Mouse (Mus musculus) stomach, embryonic 16.5 days (tissue): Measurements from ENCODE around the gene Abtb1. TPM values are rescaled to one million over a fixed set of nuclear protein-coding genes. Genes with fewer than 3 reads are reported as not detected.

Experiments
- ATAC-seq: fragments of 200-750 bp; cut with Nextera tagmentation; 2 replicates; pipeline ENCODE4 v1.8.0; 2017; ENCODE audit warnings: moderate number of reproducible peaks, moderate TSS enrichment; ENCODE audit not compliant: insufficient read depth, low FRiP score
- H3K27ac ChIP-seq: fragments of 300-500 bp; sonication (generic); 2 replicates; pipeline ENCODE4 v1.5.1; 2014; ENCODE audit warnings: low read length
- H3K27me3 ChIP-seq: fragments of 300-500 bp; sonication (generic); 2 replicates; pipeline ENCODE4 v1.6.1; 2014; ENCODE audit warnings: low read length, control low read depth, mixed read lengths; ENCODE audit not compliant: control insufficient read depth, insufficient read depth
- H3K36me3 ChIP-seq: fragments of 300-500 bp; sonication (generic); 2 replicates; pipeline ENCODE4 v1.6.1; 2014; ENCODE audit warnings: low read length; ENCODE audit not compliant: control insufficient read depth, insufficient read depth
- H3K4me1 ChIP-seq: fragments of 300-500 bp; sonication (generic); 2 replicates; pipeline ENCODE4 v1.6.1; 2014; ENCODE audit warnings: low read length, control low read depth, mixed read lengths; ENCODE audit not compliant: control insufficient read depth, insufficient read depth
- H3K4me2 ChIP-seq: fragments of 300-500 bp; sonication (generic); 2 replicates; pipeline ENCODE4 v1.6.1; 2014; ENCODE audit warnings: low read depth, low read length, mixed read lengths
- H3K4me3 ChIP-seq: fragments of 300-500 bp; sonication (generic); replicated peaks from 2 replicates; pipeline ENCODE4 v1.5.1; 2014; ENCODE audit warnings: mild to moderate bottlenecking, low read length
- H3K9ac ChIP-seq: fragments of 300-500 bp; sonication (generic); 2 replicates; pipeline ENCODE4 v1.6.1; 2014; ENCODE audit warnings: low read length
- H3K9me3 ChIP-seq: fragments of 300-500 bp; sonication (generic); replicated peaks from 2 replicates; pipeline ENCODE4 v1.6.1; 2016; ENCODE audit warnings: low read length, control low read depth; ENCODE audit not compliant: control insufficient read depth
- WGBS: fragments of 180-500 bp; shearing (Covaris S2); extraction: QIAGEN DNeasy Blood & Tissue Kit; methylation state at CpG from one replicate; pipeline ENCODE4 v1.1.7; 2014; 5-methylcytosine and 5-hydroxymethylcytosine counted together
- polyA plus RNA-seq: library from polyadenylated mRNA; unstranded; fragments of >200 nt; fragmentation: Nextera tagmentation; extraction: Ambion mirVana; gene quantifications from 2 replicates; pipeline ENCODE4 v1.2.1, GENCODE M21; 2015

The Abtb1 gene
- 31.2 and 36.1 TPM in 2 replicates for polyA plus RNA-seq

DNA sequence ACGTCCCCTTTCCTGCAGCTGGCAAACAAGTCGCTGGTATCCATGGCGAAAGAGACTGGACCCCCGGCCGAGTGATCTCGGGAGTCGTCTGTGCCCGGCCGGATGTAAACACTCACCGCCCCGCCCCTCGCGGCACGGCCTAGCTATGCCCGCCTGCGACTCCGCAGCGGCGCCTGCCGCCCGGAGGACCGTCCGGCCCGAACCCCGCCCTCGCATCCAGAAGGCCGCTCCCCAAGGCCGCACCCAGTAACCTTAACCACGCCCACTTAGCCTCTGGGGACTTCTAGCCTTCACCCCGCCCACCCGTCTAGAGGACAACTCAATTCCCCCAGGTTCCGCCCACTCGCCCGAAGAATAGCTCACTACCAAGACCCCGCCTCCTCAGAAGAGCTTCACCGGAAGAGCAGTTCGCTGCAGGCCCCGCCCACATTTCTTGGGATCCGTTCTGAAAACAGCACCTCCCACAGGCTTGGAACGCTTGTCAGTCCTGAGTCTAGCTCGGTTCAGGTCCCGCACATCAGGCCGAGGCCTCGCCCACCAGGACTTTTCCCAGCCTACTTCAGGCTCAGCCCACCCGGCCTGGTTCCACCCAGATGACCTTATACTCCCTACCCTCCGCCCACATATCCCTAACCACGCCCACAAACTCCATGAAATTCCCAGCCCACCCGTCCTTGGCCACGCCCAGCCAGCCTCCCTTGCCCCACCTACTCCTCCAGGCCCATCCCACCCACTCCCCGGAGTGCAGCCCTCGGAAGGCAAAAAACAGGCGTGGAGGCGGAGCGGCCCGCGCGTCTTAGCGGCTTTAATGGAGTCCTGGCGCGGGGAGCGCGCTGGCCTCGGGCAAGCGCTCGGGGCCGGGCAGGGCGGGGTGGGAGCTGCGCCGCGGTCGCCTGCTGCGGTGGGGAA, at the start of gene Abtb1:
Gene Abtb1, minus strand, starts transcription at position 204 of the 909 bp plus-strand sequence.
- H3K27me3 ChIP-seq: no peaks in the 10 kb centered on the region
- WGBS: under 1% methylated on average over 69 of the region's 72 CpGs

DNA sequence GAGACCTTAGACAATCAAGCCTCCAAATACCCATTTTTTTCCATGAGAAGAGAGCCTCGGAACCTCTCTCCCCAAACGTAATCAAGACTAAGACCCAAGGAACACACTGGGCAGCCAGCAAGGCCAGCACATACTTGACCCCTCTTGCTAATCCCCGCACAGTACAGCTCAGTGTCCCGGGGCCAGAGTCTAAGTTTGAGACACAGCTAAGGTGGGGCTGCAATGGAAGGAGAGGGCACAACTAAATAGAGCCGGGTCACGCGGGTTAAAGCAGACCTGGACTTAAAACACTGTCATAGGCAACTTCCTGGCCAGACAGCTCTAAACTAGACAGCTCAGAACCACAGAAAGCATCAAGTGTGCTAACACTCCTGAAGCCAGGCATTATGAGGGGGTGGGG, 49.0 kb upstream of the Abtb1 start:
- H3K36me3 ChIP-seq: peaks cover 50% of the 10 kb centered on the region
- H3K4me1 ChIP-seq: no peaks in the 10 kb centered on the region
- no peaks in the 10 kb centered on the region for H3K27me3 ChIP-seq
- H3K4me2 ChIP-seq: no peak overlapping the region
- H3K9ac ChIP-seq: no peak overlapping the region
- ATAC-seq: no peak
- H3K4me3 ChIP-seq: no peak overlapping the region
- no peaks in the 10 kb centered on the region for H3K9me3 ChIP-seq
- WGBS: 85% methylated on average over 7 of the region's 7 CpGs
- no peak overlapping the region for H3K27ac ChIP-seq

More for the DNA sequence above, at the start of gene Abtb1:
- Histone ChIP-seq H3K36me3 (peaks cover 9% of the 10 kb centered on the region; the same call in 1 of the 2 replicates), H3K4me1 (peaks cover 16% of the 10 kb centered on the region), H3K4me2 (peak within 1 kb of the TSS; percentile 93), H3K4me3 (peak within 1 kb of the TSS; percentile 94), H3K9ac (peak within 1 kb of the TSS; percentile 90), H3K27ac (peak within 1 kb of the TSS; percentile 85), H3K9me3 (no peaks in the 10 kb centered on the region)
- peak; percentile 98 for ATAC-seq

DNA sequence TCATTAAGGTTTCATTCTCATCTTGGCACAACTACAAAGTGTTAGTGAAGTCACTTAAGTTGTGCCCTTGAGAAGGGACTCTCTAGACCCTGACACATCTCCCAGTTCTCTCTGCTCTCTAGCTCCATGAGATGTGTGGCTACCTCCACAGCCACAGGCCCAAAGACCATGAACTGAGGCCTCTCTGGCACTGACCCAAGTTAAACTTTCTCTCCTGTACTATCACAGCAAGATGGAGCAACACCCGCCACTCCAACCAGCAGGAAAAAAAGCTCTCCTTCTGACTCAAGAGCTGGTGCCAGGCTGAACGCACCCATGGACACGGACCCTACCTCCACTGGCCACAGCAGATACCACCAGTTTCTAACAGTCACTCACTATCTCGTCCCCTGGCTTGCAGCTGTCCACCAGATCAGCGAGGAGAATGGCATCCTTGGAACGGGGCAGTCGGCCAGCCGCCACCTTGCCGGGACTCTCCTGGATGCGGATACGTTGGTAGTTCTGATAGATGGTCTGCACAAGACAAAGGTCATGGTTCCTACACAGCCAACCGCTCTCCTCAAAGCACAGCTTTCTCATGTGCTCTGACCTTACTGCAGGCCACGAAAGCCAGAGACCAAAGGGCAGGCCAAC, 47.7 kb upstream of the Abtb1 start:
- peaks cover 53% of the 10 kb centered on the region for H3K36me3 ChIP-seq
- H3K9me3 ChIP-seq: no peaks in the 10 kb centered on the region
- H3K9ac ChIP-seq: no peak overlapping the region
- ATAC-seq: no peak
- H3K27me3 ChIP-seq: no peaks in the 10 kb centered on the region
- no peak overlapping the region for H3K27ac ChIP-seq
- no peak overlapping the region for H3K4me2 ChIP-seq
- no peaks in the 10 kb centered on the region for H3K4me1 ChIP-seq
- WGBS: 87% methylated on average over 13 of the region's 13 CpGs
- H3K4me3 ChIP-seq: no peak overlapping the region

DNA sequence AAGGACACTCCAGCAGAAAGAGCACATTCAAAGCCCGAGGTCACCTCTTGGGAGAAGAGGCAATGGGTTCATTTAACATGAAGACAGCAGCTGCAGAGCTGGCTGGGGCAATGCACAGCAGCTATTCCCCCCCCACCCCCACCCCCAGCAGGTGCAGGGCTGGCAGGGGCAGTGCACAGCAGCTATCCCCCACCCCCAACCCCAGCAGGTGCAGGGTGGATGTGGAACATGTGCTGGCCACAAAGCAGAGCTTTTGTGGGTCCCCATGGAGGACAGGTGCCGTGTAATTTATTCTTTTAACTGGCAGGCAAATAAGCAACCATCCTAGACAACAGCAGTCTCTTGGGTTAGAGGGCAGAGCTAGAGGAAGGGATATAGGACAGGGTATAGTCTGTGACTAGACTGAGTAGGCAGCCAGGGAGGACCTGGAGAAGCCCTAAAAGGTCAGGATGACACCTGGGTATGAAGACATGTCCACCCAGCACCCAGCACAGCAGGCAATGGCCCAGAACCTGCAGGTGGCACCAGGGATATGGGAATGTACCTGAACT, 44.7 kb upstream of the Abtb1 start:
- WGBS: 83% methylated on average over 2 of the region's 2 CpGs
- no peak overlapping the region for H3K4me3 ChIP-seq
- H3K4me2 ChIP-seq: no peak overlapping the region
- no peaks in the 10 kb centered on the region for H3K27me3 ChIP-seq
- H3K4me1 ChIP-seq: no peaks in the 10 kb centered on the region
- H3K27ac ChIP-seq: no peak overlapping the region
- H3K9ac ChIP-seq: no peak overlapping the region
- peaks cover 38% of the 10 kb centered on the region for H3K36me3 ChIP-seq
- ATAC-seq: no peak
- no peaks in the 10 kb centered on the region for H3K9me3 ChIP-seq

DNA sequence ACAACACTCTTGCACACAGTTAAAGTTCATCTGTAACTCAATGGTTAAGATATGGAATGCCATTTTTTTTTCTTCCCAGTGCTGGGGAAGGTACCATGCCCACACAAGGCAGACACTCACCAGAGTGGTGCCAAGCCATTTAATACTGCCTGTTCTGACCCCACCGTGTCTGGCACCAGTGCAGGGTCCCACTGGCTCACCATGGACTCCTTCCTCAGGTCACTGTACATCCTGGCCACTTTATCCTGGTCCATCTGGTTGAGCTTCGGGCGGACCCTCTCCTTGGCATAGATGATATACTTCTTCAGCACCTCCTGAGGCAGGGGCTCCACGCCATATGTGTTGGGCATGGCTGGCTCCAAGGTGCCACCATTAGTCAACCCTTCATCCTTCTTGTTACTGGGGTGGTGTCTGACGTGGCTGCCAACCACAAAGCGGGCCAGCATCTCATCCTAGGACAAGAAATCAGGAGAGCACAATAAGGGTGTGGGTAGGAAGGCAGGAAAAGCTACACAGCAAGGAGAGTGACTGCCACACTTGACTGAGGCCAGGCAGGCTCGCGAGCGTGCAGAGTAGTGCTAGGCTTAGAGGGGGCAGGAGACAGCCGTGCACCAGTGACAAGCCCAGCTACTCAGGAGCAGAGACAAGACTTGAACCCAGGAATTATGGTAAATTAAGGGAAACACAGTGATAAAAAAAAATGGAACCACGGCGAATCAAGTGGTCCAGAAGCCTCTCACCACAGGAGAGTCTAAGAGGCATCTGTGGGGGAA, 44.0 kb upstream of the Abtb1 start:
- no peak for ATAC-seq
- peaks cover 37% of the 10 kb centered on the region for H3K36me3 ChIP-seq
- 94% methylated on average over 12 of the region's 12 CpGs for WGBS

DNA sequence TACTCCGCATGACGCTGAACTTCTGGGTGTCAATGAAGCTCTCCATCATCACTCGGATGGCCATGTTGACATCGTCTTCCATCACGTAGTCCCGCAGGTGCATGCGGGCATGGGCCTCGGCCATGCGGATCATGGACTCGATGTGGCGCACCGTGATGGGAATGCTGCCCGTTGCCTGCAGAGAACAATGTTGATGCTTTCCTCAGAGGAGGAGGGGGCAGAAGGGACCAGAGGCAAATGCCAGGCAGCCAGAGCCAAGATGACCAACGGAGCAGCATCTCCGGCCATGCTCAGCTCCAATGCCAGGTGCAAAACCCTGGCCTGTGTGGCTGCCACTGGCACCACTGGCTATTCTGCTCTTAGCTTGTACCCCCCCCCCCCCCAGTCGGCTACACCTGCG, 42.9 kb upstream of the Abtb1 start:
- H3K4me1 ChIP-seq: no peaks in the 10 kb centered on the region
- ATAC-seq: no peak
- H3K9me3 ChIP-seq: no peaks in the 10 kb centered on the region
- peaks cover 27% of the 10 kb centered on the region for H3K36me3 ChIP-seq
- H3K27me3 ChIP-seq: no peaks in the 10 kb centered on the region
- no peak overlapping the region for H3K27ac ChIP-seq
- WGBS: 94% methylated on average over 17 of the region's 17 CpGs
- no peak overlapping the region for H3K4me2 ChIP-seq
- no peak overlapping the region for H3K9ac ChIP-seq
- no peak overlapping the region for H3K4me3 ChIP-seq

More for the DNA sequence above, 44.0 kb upstream of the Abtb1 start:
- Histone ChIP-seq H3K4me1 (no peaks in the 10 kb centered on the region), H3K9ac (no peak overlapping the region), H3K27ac (no peak overlapping the region), H3K9me3 (no peaks in the 10 kb centered on the region), H3K4me3 (no peak overlapping the region), H3K4me2 (no peak overlapping the region), H3K27me3 (no peaks in the 10 kb centered on the region)

DNA sequence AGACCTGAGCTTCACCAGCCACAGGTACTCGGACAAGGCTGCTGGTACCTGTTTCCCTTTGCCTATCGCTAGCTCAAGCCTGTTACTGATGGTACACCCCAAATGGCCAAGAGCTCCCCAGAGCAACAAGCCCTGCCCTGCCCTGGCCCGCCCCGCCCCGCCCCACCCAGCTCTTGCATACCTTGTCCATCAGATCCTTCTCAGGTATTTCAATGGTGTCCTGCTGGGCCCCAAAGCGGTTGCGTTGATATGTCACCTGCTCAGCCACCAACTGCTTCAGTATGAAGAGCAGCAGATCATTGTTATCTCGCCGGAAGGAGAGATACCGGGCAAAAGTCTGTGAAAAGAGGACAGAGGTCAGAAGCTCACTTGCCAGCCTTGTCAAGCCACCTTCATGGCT, 42.4 kb upstream of the Abtb1 start:
- Histone ChIP-seq H3K27me3 (no peaks in the 10 kb centered on the region), H3K9me3 (no peaks in the 10 kb centered on the region), H3K4me1 (no peaks in the 10 kb centered on the region), H3K4me2 (no peak overlapping the region), H3K27ac (no peak overlapping the region), H3K4me3 (no peak overlapping the region), H3K9ac (no peak overlapping the region), H3K36me3 (peaks cover 24% of the 10 kb centered on the region)
- no peak for ATAC-seq
- 82% methylated on average over 10 of the region's 10 CpGs for WGBS

DNA sequence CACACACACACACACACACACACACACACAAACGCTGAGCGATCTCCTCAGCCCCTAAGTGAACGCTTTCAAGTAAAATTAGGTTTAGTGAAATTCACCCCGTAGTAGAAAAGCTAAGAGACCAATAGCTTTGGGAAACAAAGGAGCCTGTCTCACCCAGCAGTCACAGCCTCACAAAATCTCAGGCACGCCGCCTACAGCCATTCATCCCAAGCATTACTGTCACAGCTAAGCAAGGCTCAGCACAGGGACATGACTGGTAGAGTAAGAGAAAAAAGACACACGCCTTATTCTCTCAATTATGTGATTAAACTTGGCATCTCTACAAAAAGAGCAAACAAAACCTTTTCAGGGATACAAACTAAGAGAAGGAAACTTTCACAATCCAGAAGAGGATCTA, 39.5 kb upstream of the Abtb1 start:
- Histone ChIP-seq H3K9me3 (no peaks in the 10 kb centered on the region), H3K36me3 (0 out of 2 replicates have a peak, but pooled peaks cover 6% of the 10 kb centered on the region)
- 78% methylated on average over 7 of the region's 7 CpGs for WGBS

More for the DNA sequence above, 39.5 kb upstream of the Abtb1 start:
- Histone ChIP-seq H3K9ac (no peak overlapping the region), H3K4me1 (no peaks in the 10 kb centered on the region), H3K4me2 (no peak overlapping the region), H3K4me3 (no peak overlapping the region), H3K27ac (no peak overlapping the region), H3K27me3 (no peaks in the 10 kb centered on the region)
- no peak for ATAC-seq
